Mouse (Mus musculus): ENCODE data around the gene Cyb5r4.
"Not testable (repeated sequence)": the region's sequence is repeated elsewhere in the genome, so short reads cannot be mapped to it uniquely, and the experiment has no call there.

The Cyb5r4 gene

DNA sequence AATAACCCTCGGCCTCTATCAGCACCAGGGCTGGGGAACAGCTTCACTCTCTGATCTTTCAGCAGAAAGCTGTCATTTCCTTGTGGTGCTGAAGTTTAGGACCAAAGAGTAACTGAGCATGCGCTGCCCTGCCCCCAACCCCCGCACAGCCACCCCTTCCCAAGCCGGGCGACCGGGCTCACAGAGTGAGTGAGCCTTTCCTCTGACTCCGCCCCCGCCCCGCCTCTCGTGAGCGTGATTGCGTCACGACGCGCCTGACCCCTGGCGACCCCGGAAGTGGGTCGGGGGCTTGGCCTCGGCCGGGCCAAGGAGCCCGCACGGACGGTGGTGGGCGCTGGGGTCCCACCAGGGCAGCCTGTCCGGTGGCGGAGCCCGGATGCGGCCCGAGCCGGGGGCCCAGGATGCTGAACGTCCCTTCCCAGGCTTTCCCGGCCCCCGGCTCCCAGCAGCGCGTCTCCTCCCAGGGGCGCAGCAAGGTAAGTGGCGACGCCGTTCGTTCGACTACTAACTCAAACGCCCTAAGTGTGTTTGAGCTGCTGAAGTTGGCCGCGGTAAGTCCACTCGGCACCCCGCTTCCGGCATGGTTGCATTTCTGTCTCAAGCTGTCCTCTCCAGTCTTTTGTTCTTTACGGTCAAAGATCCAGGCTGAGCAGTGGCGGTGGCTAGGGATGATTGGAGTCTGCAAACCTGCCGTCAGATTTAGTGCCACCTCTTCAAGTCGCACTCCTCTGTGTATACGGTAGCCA lies at the start of gene Cyb5r4:
Cyb5r4 (plus strand) TSS at position 237 of the 746 bp plus-strand sequence.
- DNase-seq = peak; percentile 97

DNA sequence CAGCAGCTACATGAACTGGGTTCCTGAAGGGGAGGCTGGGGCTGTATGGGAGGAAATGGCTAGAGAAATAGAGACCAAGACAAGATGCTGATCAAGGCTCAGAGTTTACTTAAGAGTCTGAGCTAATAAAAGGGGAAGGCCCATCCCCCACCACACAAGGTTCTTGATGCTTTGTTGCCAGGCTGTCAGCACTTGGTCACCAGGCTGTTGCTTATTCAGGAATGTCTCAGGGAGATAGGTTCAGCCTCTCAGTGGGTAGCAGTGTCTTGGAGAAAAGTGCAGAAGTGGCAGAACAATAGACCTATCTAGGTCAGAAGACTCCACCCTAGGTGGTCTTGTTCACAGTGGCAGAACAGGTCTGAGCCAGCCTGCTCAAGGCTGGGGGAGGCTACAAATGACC lies 49.3 kb upstream of the Cyb5r4 start:
- not testable (repeated sequence) for DNase-seq

DNA sequence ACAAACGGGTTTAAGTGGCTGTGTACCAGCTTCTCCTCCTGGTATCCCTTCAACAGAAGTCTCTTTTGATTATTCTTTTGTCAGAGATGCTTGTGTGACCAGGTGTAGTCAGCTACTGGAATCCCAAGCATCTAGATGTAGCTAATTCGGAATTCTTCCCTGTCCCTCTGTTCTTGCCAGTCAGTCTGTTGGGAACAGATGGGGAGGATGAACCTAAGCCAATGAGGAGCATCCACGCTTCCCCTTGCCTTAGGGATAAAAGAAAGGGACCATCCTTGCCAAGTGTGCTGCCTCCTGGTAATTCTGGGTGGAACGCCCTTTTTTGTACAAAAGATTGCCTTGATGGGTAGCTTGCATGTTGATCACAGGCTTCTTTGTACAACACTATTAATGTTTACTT lies 48.3 kb upstream of the Cyb5r4 start:
- no peak for DNase-seq

DNA sequence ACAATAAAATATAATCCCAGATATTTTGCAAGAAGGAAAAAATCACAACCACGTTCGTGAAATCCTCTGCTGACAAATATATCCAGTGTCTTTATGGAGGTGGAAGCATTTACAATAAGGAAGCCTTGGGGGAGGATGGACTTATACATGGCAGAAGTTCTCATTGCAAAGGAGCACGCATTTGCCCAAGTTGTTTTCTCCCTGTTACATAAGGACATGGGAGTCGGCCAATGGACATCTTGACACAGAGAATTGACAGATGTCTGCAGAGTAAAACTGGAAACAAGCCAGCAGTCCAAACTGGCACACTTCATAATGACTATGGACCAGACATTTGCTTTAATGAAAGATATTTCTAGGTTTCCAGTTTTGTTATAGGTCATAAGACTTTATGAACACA lies 44.9 kb upstream of the Cyb5r4 start:
- no peak for DNase-seq

DNA sequence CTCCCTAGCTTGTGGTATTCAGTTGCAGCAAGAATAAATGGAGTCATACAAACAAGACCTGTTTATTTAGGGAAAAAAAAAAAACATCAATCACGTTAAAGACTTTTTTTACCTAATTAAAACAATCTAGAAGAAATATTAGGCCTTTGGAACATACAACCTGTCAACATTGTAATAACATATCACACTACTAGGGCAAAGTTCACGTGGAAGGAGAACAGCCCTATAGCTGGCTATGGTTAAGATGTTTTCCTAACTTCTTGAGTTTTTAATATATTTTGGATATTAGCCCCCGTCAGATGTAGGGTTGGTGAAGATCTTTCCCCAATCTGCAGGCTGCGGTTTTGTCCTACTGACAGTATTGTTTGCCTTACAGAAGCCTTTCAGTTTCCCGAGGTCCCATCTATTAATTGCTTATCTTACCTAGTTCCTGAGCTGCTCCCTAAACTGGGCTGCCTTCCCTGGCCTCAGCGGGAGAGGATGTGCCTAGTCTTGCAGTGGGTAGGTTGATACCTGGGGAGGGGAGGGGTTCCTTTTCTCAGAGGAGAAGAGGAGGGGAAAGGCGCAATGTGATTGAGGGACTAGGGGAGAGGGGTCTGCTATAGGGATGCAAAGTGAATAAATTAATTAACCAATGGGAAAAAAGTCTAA lies 43.4 kb upstream of the Cyb5r4 start:
- DNase-seq = no peak

DNA sequence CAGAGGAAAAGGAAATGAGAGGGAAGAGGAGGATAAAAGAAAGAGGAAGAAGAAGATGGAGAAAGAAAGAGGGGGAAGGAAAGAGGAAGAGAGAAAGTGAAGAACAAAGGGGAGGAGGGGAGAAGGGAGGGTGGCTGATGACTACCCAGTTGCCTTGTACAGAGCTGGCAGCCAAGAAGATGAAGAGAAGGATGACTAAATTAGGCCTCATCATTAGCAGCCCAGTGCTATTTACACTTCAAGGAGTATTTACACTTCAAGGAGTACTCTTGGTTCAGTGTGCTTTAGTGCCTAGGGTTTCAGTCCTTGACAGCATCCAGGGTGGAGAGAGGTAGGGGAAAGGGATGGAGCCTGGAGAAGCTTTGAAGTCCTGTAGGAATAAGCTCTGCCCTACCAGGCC lies 41.8 kb upstream of the Cyb5r4 start:
- DNase-seq = no peak

DNA sequence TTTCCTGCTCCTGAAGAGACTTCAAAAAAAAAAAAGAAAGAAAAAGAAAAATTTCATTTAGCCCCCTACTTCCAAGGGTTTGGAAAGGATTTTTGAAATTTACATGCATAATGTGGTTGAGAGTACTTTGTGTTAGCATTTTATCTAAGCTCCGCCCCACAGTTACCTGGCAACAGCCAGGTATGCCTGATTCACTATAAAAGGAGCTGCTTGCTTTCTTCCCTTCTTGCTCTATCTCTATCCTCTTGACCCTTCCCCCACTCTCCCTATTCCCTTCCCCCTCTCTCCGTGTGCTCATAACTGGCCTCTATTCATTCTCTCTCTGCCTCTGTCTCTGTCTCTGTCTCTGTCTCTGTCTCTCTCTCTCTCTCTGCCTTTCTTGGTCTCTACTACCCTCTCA lies 40.9 kb upstream of the Cyb5r4 start:
- DNase-seq = no peak

DNA sequence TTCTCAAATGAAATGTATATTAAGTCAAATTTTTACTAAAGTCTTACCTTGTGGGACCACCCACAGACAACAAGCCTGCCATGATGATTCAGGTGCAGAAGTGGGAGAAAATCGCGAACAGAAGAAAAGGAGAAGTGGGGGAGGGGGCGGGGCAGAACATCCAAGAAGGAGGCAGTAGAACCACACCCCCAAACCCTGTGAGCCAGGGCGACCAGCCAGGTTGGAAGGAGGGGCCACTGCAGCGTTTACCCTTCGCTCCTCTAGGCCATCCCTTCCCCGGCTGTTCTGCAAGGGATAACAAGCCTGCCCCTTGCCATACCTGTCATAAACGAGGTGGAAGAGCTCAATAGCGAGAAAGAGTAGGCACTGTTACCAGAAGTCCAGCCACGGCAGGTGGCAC lies 40.3 kb upstream of the Cyb5r4 start:
- no peak for DNase-seq

DNA sequence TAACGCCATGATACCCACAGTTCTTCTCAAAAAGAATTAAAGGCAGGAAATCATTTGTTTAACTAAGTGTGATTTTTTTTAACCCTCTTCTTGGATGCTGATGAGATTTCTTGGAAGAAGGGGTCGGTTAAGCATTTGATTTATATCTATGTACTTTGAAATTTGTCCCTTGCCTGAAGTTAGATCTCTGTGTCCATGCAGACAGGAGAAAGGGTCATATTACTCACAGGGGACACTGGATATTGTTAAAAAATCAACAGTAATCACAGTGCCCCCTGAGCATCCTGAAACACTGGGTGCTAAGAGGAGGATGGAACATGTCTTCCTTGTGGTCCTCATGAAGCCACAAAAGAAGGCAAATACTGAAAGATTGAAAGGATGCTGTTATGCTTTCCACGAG lies 37.2 kb upstream of the Cyb5r4 start:
- no peak for DNase-seq

DNA sequence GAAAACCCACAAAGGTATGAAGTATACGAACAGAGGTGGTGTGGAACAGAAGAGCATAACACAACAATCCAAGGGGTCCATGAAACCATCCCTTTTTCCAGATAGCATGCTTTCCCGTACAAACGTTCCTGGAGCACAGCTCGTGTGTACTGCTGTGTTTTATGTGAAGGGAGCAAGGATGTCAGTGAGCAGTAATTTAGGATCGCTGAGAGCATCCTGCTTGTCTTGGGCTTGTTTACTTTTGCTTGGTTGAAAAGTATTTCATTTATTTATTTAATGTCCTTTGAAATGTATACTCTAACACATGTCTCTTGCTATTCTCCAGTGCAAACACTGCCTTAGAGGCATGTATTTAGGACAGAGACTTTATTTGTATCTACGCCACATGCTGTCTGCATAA lies 36.7 kb upstream of the Cyb5r4 start:
- DNase-seq = no peak

DNA sequence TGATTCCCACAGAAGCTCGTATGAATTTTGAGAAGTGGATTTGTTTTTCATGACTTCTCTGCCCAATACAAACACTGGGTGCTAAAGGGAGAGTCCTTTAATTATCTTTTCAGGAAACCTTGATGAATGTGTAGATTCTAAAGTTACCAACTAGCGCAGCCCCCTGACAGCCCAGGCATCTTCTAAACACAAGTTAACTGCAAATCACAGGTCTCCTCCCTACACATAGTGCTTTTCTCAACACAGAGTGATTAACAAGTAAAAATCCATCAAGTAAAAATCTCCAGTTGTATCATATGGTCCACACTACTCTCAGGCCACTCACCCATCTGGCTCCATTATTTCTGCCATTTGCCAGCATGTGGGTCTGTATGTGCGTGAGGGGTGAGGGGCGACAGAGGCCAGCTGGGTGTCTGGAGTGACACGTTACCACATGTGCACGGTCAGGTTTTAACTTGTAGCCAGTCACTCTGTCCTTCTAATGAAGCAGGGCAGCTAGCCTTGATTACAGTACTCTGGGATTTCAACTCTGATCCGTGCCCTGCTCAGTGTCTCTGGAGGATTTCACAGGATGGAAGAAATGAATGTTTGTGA lies 35.0 kb upstream of the Cyb5r4 start:
- DNase-seq = no peak

DNA sequence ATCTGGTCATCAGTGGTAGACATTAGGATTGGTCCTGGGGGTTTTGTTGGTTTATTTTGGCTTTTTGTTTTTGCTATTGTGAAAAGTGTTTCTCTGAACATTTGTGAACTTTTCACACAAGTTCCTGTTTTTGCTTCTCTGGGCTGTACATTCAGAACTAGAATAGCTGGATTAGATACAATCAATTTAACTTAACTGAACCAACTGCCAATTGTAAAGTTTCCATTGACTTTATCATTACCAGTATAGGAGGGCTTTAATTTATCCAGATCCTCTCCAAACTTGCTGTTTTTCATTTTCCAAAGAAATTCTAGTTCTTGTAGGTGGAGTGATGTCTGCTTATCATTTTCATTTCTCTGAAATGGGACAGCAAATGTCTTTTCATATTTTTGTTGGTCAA lies 32.0 kb upstream of the Cyb5r4 start:
- DNase-seq = no peak

DNA sequence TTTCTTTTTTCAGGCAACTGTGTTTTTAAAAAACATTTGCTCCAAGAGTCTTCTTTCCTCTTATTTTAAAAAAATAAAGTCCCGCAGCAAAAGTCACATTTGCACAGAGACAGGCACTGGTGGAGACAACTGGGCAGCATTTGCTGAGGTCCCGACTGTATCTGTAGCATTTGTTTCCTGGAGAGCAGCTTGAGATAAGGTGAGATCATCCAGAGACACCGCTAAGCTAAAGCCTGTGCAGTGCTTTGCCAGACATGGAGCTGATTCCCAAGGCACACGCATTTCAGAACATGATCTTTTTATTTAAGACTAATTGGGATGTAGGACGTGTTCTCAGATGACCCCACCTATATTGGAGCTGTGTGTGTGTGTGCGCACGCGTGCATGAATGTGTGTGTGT lies 30.1 kb upstream of the Cyb5r4 start:
- no peak for DNase-seq

DNA sequence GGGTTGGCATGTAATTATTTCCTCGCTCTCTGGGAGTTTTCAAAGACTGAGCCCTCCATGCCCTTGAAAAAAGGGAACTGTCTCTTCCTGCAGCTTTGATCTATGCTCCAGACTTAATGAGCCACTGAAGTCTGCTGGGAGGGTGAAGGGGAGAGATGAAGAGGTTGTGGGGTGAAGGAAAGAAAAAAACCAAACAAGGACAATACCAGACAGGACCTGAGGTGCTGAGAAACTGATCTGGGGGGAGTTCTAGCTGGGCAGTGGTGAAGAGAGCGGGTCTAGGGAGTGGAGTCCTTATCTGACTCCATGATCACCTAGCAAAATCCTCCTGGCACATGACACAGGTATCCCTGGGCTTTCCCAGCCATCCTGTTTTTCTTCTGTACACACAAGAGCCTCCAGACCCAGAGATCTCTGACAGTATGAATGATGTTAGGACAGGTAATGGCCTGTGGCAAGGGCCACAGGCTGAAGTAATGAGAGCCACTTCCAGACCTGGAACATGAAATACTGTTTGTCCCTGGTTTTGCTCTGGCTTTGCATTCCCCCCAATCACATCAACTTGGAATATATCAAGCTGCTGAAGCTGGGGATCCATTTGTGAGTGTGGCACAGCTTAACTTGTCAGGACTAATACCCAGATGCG lies 24.6 kb upstream of the Cyb5r4 start:
- DNase-seq = no peak

DNA sequence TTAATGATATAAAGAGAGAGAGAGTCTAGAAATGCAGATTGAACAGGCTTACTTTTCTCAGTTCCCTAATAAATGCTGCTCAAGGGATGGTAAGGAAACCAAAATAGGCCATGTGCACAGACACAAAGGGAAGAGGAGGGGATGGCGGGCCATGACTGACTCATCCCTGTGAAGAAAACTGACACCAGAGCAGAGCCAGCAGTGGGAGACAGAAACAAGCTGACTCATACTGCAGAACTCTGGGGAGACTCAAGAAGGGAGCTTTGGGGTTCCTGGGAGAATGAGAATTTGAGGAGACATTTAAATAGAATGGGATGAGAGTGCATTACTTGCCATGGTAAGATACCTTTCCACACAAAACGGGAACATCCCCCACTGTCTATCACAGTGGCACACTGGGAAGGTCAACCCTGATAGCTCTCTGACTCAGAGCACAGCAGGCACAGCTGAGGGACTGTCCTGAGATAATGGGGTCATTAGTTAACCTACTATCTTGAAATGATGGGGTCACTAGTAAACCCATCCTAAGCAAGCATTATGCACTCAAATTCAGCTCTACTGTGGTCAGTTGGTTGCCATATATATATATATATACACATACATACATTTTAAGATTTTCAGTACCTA lies 21.7 kb upstream of the Cyb5r4 start:
- no peak for DNase-seq

DNA sequence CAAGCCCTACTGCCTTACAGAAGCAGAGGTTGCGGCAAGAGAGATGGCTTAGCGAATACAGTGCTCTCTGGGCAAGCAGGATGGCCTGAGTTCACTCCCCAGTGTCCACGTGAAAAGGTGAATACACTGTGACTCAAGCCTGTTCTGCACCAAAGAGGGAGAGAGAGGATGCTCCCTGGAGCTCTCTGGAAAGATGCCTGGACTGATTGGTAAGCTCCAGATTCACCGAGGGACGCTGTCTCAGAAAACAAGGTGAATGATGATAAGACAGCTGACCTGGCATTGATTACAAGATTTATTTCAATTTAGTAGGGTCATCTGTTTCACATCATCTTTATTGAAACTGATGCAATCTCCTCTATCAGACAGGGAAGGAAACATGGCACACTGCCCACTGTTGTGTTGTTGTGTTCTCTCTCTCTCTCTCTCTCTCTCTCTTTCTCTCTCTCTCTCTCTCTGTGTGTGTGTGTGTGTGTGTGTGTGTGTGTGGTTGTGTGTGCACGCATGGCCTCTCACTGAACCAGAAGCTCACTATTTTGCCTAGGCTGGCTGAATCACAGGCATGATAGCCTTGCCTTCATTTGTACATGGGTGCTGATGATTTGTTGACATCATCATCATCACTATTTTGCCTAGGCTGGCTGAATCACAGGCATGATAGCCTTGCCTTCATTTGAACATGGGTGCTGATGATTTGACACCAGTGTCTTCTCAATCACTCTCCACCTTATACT lies 16.9 kb upstream of the Cyb5r4 start:
- no peak for DNase-seq

DNA sequence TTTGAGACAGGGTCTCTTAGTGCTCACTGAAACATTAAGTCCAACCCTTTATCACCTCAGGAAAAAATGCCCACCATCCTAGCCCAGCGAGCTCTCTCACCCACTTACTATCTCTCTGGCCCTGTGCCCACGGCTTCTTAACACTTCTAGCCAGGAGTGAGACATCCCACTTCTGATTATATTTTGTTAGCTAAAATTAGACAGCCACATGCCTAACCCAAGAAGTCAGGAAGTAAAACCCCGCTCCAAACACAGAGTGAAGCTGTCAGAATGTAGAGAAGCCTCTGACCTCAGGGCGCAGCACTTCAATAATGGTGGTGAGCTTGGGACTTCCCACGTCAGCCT lies 16.4 kb upstream of the Cyb5r4 start:
- DNase-seq = no peak

DNA sequence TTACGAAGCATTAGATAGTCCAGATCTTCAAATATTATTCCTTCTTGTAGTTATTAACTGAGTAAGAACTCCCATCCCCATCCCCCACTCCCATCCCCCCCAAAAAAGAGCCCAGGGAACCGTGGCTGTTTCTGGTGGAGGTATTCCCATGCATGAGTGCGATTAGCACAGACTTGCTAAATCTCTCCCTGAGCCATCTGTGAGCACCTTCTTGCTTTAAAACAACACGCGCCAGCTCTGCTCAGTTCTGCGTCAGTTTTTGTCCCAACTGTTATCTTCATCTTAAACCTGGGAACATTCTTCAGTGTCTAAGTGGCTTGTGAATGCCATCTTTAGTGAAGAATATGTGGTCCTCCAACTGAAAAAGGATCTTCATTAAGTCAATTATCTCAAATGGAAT lies 13.3 kb upstream of the Cyb5r4 start:
- DNase-seq = no peak

DNA sequence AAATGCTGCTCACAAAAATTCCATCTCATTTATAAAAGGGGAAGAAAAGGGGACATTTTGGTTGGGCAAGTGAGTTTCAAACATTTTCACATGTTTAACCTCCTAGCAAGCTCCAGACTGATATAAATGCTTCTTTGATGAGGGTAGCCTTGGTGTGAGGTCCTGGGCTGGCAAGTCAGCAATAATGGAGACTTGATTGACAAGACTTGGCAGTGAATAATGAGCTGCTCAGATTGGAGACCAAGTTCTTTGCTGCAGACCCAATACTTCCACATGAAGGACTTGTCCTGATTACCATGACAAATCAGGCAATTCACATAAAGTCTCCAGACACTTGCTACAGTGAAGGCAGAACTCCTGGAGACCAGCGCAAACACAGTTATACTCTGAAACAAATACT lies 12.9 kb upstream of the Cyb5r4 start:
- no peak for DNase-seq

DNA sequence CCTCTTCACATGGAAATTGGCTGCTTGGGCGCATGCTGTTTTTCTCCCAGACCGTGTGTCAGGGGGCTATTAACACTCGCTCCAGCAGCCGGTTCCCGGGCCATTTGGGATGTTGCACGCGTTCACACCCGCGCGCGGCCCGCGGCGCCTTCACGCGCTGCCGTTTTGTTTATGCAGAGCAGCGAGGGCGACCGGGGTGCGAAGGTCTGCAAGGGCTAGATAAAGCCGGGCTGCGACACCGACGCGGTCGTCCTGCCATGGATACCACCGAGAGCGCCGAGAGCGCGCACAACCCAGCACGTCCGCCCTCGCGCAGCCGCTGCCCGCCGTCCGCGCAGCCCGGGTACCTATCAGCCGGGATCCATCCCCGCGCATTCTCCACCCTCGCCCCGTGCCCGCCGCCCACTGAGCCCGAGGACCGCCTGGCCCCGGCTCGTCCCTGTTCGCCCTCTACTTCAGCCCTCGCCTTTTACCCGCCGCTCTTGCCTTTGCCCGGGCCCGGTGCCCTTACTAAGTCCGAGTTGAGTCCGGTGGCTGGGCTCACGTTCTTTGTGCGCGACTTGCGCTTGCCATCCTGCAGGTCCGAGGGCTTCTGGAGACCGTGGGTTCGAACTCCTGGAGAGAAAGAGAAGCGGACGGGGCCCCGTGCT lies 6.4 kb upstream of the Cyb5r4 start, which contains the start of gene Ripply2:
Ripply2 (plus strand) TSS at position 250 of the 650 bp plus-strand sequence.
- no peak for DNase-seq

DNA sequence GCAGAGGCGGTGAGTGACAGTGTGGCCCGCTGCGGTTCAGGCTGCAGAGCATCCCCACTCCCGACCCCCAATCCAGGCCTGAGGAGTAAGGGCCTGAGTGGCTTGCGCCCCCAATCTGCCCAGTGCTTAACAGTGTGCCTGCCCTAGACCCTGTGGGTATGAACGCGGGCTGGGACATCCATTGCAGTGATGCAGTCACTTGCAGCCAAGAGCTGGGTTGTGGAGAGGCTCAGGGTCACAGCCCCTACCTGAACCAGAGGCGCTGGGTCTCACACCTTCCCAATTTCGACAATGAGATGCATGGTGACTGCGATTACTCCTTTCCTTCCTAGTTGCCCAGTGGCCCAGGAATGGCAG lies 5.9 kb upstream of the Cyb5r4 start:
- no peak for DNase-seq

DNA sequence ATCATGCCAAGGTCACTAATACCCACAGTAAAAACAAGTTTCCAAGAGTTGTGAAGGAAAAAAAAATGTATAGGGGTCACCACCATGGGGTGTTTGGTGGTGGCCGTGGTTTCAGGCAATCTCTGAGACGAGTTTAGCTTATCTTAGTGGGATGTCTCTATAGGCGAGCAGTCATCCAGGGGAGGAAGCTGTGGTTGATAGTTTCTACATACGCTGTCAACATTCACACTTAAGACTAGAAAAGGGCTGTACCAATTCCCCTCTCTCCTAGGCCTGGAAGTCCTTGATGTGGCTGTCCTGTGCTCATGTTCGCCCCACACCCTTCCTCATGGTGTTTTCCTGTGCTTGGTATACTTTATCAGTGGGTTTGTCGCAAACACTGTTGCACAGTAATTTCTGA lies 4.0 kb downstream of the Cyb5r4 start:
- no peak for DNase-seq

Data from lung, postnatal 14 days (tissue).